Mouse (Mus musculus): ENCODE measurements around the gene Gm37240. TPM values are rescaled to one million over a fixed set of nuclear protein-coding genes. Genes with fewer than 3 reads are reported as not detected.

Gene Gm37240
- polyA plus RNA-seq, 1 experiment = not detected

- TF ChIP-seq GATA1 (IDR thresholded peaks at IDR 0.05; ENCODE audit: low read length) = no peak
Measured at GRCm38 (mm10) chr3:85309168-85309567, 578.1 kb downstream of the Gm37240 start.

- no peak for TF ChIP-seq GATA1 (IDR thresholded peaks at IDR 0.05; ENCODE audit: low read length)
Measured at GRCm38 (mm10) chr3:85308706-85309105, 578.6 kb downstream of the Gm37240 start.

- no peak for TF ChIP-seq GATA1 (IDR thresholded peaks at IDR 0.05; ENCODE audit: low read length)
Measured at GRCm38 (mm10) chr3:85301851-85302250, 585.5 kb downstream of the Gm37240 start.

GRCm38 (mm10) chr3:85301336-85301735 lies 586.0 kb downstream of the Gm37240 start:
- no peak for TF ChIP-seq GATA1 (IDR thresholded peaks at IDR 0.05; ENCODE audit: low read length)

GRCm38 (mm10) chr3:85299649-85300550 lies 587.4 kb downstream of the Gm37240 start:
- no peak for TF ChIP-seq GATA1 (IDR thresholded peaks at IDR 0.05; ENCODE audit: low read length)

GRCm38 (mm10) chr3:85295229-85295628 lies 592.1 kb downstream of the Gm37240 start:
- no peak for TF ChIP-seq GATA1 (IDR thresholded peaks at IDR 0.05; ENCODE audit: low read length)

- TF ChIP-seq GATA1 (IDR thresholded peaks at IDR 0.05; ENCODE audit: low read length) = no peak
Measured at GRCm38 (mm10) chr3:85287627-85288026, 599.7 kb downstream of the Gm37240 start.

- TF ChIP-seq GATA1 (IDR thresholded peaks at IDR 0.05; ENCODE audit: low read length) = no peak
Measured at GRCm38 (mm10) chr3:85284483-85284882, 602.8 kb downstream of the Gm37240 start.

GRCm38 (mm10) chr3:85282816-85283215 lies 604.5 kb downstream of the Gm37240 start:
- no peak for TF ChIP-seq GATA1 (IDR thresholded peaks at IDR 0.05; ENCODE audit: low read length)

GRCm38 (mm10) chr3:85275075-85275474 lies 612.2 kb downstream of the Gm37240 start:
- no peak for TF ChIP-seq GATA1 (IDR thresholded peaks at IDR 0.05; ENCODE audit: low read length)

- TF ChIP-seq GATA1 (IDR thresholded peaks at IDR 0.05; ENCODE audit: low read length) = no peak
Measured at GRCm38 (mm10) chr3:85271491-85271890, 615.8 kb downstream of the Gm37240 start.

GRCm38 (mm10) chr3:85264963-85265362 lies 622.4 kb downstream of the Gm37240 start:
- TF ChIP-seq GATA1 (IDR thresholded peaks at IDR 0.05; ENCODE audit: low read length) = no peak

- TF ChIP-seq GATA1 (IDR thresholded peaks at IDR 0.05; ENCODE audit: low read length) = no peak
Measured at GRCm38 (mm10) chr3:85264546-85264945, 622.8 kb downstream of the Gm37240 start.

- no peak for TF ChIP-seq GATA1 (IDR thresholded peaks at IDR 0.05; ENCODE audit: low read length)
Measured at GRCm38 (mm10) chr3:85254526-85254925, 632.8 kb downstream of the Gm37240 start.

GRCm38 (mm10) chr3:85251631-85252030 lies 635.7 kb downstream of the Gm37240 start:
- no peak for TF ChIP-seq GATA1 (IDR thresholded peaks at IDR 0.05; ENCODE audit: low read length)

- no peak for TF ChIP-seq GATA1 (IDR thresholded peaks at IDR 0.05; ENCODE audit: low read length)
Measured at GRCm38 (mm10) chr3:85246131-85246530, 641.2 kb downstream of the Gm37240 start.

GRCm38 (mm10) chr3:85236546-85236945 lies 650.8 kb downstream of the Gm37240 start:
- TF ChIP-seq GATA1 (IDR thresholded peaks at IDR 0.05; ENCODE audit: low read length) = no peak

All from G1E-ER4 (cell line).